Mouse (Mus musculus) spleen, adult 2 months (tissue): ENCODE data around the gene Rbms3.

Experiments used
- CTCF ChIP-seq: fragments of 200-500 bp; IDR thresholded peaks from 2 replicates; pipeline ENCODE4 v1.5.1; 2011; ENCODE audit warnings: mild to moderate bottlenecking, inconsistent platforms; ENCODE audit not compliant: insufficient read depth, insufficient read length, insufficient replicate concordance; ENCODE audit errors: extremely low read depth
- POLR2A ChIP-seq: fragments of 200-500 bp; IDR thresholded peaks from 2 replicates; pipeline ENCODE4 v1.6.1; 2011; ENCODE audit warnings: low read depth, low read length, inconsistent platforms

DNA sequence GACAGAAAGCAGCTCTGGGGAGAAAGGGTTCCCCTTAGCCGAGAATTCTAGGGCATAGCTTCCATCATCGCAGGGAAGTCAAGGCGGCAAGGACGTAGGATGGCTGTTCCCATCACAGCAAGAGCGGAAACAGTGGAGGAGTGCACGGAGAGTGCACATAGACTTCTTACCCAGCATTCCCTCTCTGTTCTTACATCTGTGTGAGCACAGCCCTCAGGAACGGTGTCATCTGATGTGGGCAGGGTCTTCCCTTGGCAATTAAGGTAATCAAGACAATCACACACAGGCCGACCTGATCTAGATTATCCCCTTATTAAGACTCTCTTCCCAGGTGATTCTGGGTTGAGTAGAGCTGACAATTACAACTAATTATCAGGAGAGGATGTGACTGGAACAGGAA lies 689.0 kb downstream of the Rbms3 start:
- TF ChIP-seq POLR2A (no peak), CTCF (no peak)
